Mouse (Mus musculus) liver, adult 2 months (tissue): ENCODE data around the gene Drc3.

ENCODE experiments used
- CTCF ChIP-seq: fragments of 200-500 bp; IDR thresholded peaks from 2 replicates; pipeline ENCODE4 v1.5.1; 2011; ENCODE audit warnings: low read depth, low read length, control low read depth
- POLR2A ChIP-seq: fragments of 200-500 bp; IDR thresholded peaks from 2 replicates; pipeline ENCODE4 v1.6.1; 2011; ENCODE audit warnings: low read length, control low read depth; ENCODE audit not compliant: insufficient read depth; ENCODE audit errors: extremely low read depth

DNA sequence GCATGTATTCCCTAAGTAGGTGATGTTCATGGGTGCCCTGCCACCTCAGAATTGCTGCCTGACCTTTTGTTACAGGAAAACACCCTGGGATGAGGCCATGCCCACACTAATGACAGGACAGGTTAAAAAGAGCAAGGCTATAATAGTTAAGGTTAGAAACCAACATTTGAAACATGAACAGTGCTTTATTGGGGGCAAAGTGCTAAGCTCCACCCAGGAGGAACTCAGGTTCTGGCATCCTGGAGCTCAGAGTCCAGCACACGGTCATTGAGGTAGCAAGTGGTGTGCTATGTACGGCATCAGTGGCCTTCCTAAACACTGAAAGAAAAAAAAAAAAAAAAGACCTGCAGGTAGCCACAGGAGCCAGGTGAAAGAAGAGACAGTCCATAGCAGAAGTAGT, 34.8 kb downstream of the Drc3 start:
- TF ChIP-seq CTCF (no peak), POLR2A (no peak)
